Mouse (Mus musculus): ENCODE measurements at regions not wholly inside any gene's neighbourhood (a gene's known extent, or its start where the extent isn't known, plus 50 kb on each side); places are given as distances from the start of the nearest gene placed in this dataset.

DNA sequence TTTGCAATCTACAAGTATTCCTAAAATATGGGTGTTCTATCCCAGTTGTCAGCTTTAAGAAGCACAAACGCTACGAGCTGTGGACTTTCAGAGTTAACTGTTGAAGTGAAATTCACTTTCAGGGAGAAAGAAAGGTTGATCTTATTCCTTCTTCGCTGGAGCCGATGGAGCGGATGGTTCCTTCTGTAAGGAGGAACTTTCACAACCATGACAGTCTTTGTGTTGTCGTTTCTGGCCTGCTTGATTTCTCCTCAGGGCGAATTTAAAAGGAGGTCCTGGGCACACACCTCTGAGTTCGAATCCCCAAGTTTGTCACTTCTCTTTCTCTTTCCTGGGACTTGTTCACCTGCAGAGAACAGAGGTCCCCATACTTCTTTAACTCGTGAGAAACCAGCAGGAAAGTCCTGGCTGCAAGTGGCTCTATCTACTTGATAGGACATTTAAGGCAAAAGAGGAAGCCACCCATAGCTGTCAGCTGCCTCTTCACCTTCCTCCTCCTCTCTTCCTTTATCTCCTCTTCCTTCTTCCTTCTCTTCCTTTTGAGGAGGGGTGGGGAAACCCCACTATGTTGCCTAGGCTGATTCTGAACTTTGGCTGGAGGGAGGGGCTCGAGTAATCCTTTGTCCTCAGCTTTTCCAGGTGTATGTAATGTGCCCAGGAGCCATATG is 265.9 kb upstream of the Klf3 start:
- Histone ChIP-seq H3K36me3 (no peaks in the 10 kb centered on the region), H3K4me1 (replicated peaks) (no peaks in the 10 kb centered on the region), H3K9ac (replicated peaks) (no peak overlapping the region), H3K4me2 (no peak overlapping the region), H3K4me3 (replicated peaks) (no peak overlapping the region), H3K27ac (no peak overlapping the region), H3K9me3 (no peaks in the 10 kb centered on the region), H3K27me3 (no peaks in the 10 kb centered on the region)
- ATAC-seq (ENCODE audit: insufficient number of reproducible peaks, insufficient read depth, low FRiP score, low TSS enrichment, low read depth): no peak
- WGBS: 77% methylated on average over 10 of the region's 10 CpGs

DNA sequence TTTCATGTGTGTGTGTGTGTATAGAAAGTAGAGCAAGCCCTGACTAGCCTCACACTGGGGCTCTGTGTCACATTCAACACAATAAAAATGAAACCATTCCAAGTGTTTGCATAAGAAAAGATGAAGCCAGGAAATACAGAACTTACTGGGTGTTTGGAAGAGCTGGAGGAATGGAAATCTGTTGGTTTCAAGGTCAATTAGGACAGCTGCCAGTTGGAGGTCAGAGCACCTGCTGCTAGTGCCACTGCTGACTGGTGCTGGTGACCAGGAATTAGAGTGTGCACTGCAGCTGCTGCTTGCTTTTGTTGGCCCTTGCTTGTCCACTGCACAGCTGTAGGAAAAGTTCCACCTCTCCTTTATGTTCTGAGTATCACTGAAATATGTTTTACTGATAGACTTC is 261.4 kb upstream of the Klf3 start:
- Histone ChIP-seq H3K4me1 (replicated peaks) (no peaks in the 10 kb centered on the region), H3K4me3 (replicated peaks) (no peak overlapping the region), H3K9me3 (peaks cover 8% of the 10 kb centered on the region; the same call in 1 of the 2 replicates), H3K27me3 (no peaks in the 10 kb centered on the region), H3K9ac (replicated peaks) (no peak overlapping the region), H3K36me3 (no peaks in the 10 kb centered on the region), H3K27ac (no peak overlapping the region), H3K4me2 (no peak overlapping the region)
- no peak for ATAC-seq (ENCODE audit: insufficient number of reproducible peaks, insufficient read depth, low FRiP score, low TSS enrichment, low read depth)

DNA sequence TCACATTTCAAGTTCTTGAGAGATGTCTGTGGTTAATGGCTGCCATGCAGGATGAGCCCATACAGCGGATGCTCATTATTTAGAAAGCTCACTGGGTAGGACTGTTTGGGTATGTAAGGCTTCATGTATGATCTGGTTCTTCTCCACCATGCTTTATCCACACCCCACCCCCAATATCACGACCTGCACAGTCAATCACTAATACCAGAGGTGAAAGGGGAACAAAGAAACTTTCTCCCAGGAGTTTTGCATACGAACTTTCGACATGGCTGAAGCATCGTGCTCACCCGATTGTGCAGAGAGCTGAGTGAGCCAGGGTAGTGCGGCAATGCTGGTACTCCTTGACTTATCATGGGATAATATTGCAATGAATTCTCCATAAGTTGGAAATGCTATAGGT is 247.3 kb upstream of the Klf3 start:
- no peak overlapping the region for H3K4me2 ChIP-seq
- WGBS: 92% methylated on average over 7 of the region's 7 CpGs
- H3K36me3 ChIP-seq: no peaks in the 10 kb centered on the region
- H3K4me3 ChIP-seq (replicated peaks): no peak overlapping the region
- no peaks in the 10 kb centered on the region for H3K4me1 ChIP-seq (replicated peaks)
- H3K27ac ChIP-seq: no peak overlapping the region
- H3K9me3 ChIP-seq: no peaks in the 10 kb centered on the region
- no peaks in the 10 kb centered on the region for H3K27me3 ChIP-seq
- ATAC-seq (ENCODE audit: insufficient number of reproducible peaks, insufficient read depth, low FRiP score, low TSS enrichment, low read depth): no peak
- no peak overlapping the region for H3K9ac ChIP-seq (replicated peaks)

DNA sequence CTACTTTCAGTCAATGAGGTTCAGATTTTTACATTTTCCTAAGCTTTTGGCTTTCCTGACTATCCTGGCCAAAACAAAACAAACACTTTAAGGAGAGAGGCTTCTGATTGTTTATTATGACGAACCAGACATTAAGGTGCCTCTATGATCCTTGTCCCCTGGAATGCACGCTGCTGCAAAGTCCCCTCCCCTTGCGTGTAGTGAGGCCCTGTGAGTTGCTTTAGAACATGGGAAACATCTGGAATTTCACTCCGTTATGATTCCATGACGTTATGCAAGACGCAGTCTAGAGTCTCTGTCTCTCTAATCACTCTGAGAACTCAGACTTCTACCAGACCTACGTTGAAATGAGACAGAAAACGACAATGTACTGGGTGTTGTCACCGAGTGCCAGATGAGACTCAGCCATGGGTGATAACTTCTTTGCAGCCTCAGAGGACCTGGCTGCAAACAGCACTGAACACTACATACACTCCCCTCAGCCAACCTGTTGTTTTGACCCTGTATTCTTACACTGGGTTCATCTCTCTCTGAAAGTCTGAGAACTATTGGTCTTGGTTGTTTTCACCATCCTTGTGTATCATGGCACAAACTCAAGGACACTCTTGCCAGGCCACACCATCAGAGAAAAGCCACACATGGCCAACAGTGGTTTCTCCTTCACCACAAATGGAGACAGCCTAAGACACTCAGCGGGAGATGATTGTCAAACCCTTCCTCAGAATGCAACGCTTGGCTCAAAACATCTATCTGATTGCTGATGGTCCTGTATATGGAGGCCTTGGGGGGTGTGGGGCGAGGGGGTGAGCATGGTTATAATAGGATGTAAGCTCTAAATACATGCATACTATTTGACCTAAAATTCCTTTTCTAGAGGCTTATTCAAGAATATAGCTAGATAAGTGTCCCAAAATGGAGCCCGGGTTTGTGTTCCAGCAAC is 236.5 kb upstream of the Klf3 start:
- ATAC-seq (ENCODE audit: insufficient number of reproducible peaks, insufficient read depth, low FRiP score, low TSS enrichment, low read depth): peak; percentile 42; the same call in 1 of the 2 replicates
- H3K27ac ChIP-seq: 0 out of 2 replicates have a peak overlapping the region, but pooled peaks have one; percentile 5
- peaks cover 9% of the 10 kb centered on the region; the same call in 1 of the 2 replicates for H3K4me1 ChIP-seq (replicated peaks)
- H3K4me2 ChIP-seq: no peak overlapping the region
- no peak overlapping the region for H3K9ac ChIP-seq (replicated peaks)
- 72% methylated on average over 13 of the region's 13 CpGs for WGBS
- no peak overlapping the region for H3K4me3 ChIP-seq (replicated peaks)
- no peaks in the 10 kb centered on the region for H3K36me3 ChIP-seq
- no peaks in the 10 kb centered on the region for H3K27me3 ChIP-seq
- H3K9me3 ChIP-seq: no peaks in the 10 kb centered on the region

DNA sequence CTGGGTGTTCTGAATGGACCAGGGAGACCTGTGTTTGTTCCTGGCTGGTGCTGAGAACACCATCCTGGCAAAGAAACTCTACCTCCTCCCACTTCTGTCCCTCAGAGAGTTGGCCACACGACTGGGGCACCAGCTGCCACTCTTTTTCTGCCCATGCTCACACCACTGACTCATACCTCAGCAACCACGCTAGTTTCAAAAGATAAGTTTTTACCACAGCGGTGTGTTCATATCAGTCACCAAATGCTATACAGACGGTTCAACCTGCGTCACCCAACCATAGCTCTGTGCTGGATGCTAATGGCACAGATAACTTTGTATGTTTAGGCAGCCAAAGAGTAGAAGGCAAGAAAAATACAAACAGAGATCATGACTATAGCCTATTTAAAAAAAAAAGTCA is 235.4 kb upstream of the Klf3 start:
- 93% methylated on average over 5 of the region's 5 CpGs for WGBS
- Histone ChIP-seq H3K27me3 (no peaks in the 10 kb centered on the region), H3K4me3 (replicated peaks) (no peak overlapping the region), H3K9me3 (no peaks in the 10 kb centered on the region), H3K9ac (replicated peaks) (no peak overlapping the region), H3K36me3 (no peaks in the 10 kb centered on the region), H3K4me2 (no peak overlapping the region), H3K27ac (no peak overlapping the region), H3K4me1 (replicated peaks) (peaks cover 9% of the 10 kb centered on the region; the same call in 1 of the 2 replicates)
- no peak for ATAC-seq (ENCODE audit: insufficient number of reproducible peaks, insufficient read depth, low FRiP score, low TSS enrichment, low read depth)

DNA sequence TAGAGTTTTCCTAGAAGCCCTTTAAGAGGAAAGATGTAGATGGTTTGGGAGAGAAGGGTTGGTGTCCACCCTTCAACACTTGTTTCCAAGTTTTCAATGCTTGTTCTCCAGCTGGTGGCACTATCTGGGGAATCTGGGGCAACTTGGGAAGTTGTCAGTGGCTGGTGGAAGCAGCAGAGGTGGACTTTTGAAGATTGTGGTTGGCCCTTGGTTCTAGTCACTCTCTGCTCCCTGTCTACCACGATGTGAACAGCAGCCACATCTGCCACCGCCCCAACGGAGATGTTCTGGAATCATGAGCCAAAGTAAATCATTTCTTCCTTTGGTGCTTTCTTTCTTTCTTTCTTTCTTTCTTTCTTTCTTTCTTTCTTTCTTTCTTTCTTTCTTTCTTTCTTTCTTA is 234.9 kb upstream of the Klf3 start:
- Histone ChIP-seq H3K4me3 (replicated peaks) (no peak overlapping the region), H3K27ac (no peak overlapping the region), H3K36me3 (no peaks in the 10 kb centered on the region), H3K4me1 (replicated peaks) (peaks cover 9% of the 10 kb centered on the region; the same call in 1 of the 2 replicates), H3K9ac (replicated peaks) (no peak overlapping the region), H3K27me3 (no peaks in the 10 kb centered on the region), H3K4me2 (no peak overlapping the region), H3K9me3 (no peaks in the 10 kb centered on the region)
- WGBS: 90% methylated on average over 3 of the region's 3 CpGs
- ATAC-seq (ENCODE audit: insufficient number of reproducible peaks, insufficient read depth, low FRiP score, low TSS enrichment, low read depth): no peak

DNA sequence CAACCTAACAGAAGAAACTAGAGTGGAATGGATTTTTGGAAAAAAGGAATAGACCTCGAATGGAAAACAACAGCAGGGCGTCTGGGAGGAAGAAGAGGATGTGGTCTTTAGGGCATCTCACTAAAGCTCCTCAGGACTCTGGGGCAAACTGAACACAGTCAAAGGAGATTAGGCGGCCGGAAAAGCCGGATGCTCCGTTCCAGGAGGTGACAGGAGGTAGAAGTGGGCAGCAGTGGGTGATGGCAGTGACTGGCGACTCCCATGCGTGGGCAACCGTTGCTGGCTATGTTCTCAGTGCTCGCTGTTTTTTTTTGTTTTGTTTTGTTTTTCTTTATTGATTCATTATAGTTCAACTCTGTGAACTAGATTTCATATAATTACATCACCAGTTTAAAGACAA is 228.8 kb upstream of the Klf3 start:
- Histone ChIP-seq H3K27me3 (no peaks in the 10 kb centered on the region), H3K4me1 (replicated peaks) (peaks cover 11% of the 10 kb centered on the region; the same call in 1 of the 2 replicates), H3K9me3 (no peaks in the 10 kb centered on the region), H3K27ac (no peak overlapping the region), H3K4me3 (replicated peaks) (no peak overlapping the region), H3K4me2 (no peak overlapping the region), H3K9ac (replicated peaks) (no peak overlapping the region), H3K36me3 (no peaks in the 10 kb centered on the region)
- 90% methylated on average over 10 of the region's 10 CpGs for WGBS
- no peak for ATAC-seq (ENCODE audit: insufficient number of reproducible peaks, insufficient read depth, low FRiP score, low TSS enrichment, low read depth)

DNA sequence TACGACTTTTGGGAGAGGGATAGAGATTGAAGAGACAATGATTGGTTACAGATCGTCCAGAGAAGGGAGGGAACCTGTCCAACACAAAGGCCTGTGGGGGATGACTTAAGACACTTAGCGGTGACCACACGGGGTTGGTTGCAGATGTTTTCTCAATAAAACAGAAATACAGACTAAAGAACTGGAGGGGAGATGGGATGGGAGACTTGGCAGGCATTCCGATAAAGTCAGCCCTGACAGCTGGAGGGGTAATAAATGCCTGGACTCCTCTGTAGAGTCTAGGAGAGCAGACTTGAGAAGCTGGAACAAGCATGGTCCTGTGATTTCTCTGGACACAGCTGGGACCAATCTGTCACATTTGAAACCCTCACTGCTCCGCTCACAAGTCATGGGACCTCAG is 227.3 kb upstream of the Klf3 start:
- Histone ChIP-seq H3K4me1 (replicated peaks) (peaks cover 23% of the 10 kb centered on the region), H3K36me3 (no peaks in the 10 kb centered on the region), H3K9me3 (no peaks in the 10 kb centered on the region), H3K4me2 (no peak overlapping the region), H3K27me3 (no peaks in the 10 kb centered on the region), H3K9ac (replicated peaks) (no peak overlapping the region), H3K27ac (no peak overlapping the region), H3K4me3 (replicated peaks) (no peak overlapping the region)
- 29% methylated on average over 6 of the region's 6 CpGs for WGBS
- ATAC-seq (ENCODE audit: insufficient number of reproducible peaks, insufficient read depth, low FRiP score, low TSS enrichment, low read depth): 0 out of 2 replicates have a peak, but pooled peaks have one; percentile 44

DNA sequence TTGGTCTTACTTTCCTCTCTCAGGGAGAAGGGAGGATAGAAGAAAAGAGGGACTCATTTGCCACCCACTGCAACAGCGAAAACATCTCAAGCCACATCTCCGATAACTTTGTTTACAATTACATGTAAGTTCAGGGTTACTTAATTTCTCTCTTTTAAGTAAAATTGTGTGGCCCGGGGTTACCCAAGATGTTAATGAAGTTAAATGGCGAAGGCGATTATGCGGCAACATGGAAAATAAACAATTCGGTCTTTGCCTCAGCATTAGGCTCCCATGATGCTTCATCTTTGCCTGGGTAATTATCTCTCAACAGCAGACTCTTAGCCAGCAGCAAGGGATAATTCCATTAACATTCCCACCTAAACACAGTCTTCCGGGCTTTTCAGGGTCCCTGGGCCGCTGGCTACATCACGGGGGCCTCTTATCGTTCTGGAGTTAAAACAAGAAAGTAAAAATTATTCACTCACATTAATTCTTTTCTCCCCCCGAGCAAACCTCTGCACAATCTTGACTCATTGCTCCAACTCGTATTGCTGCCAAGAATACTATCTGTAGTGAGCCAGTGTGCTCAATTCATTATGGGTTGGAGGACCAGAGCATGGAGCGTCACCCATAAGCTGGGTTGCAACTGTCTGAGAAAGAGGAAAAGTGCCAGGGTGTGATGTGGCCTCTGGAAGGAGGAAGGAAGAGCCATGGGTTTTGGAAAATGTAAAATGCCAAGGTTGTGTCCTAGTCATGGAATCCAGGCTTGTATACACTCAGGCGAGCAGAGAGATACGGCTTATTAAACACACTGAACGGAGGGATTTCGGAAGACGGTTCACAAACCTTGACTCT is 226.5 kb upstream of the Klf3 start:
- ATAC-seq (ENCODE audit: insufficient number of reproducible peaks, insufficient read depth, low FRiP score, low TSS enrichment, low read depth): no peak
- no peak overlapping the region for H3K4me3 ChIP-seq (replicated peaks)
- H3K27ac ChIP-seq: no peak overlapping the region
- H3K4me1 ChIP-seq (replicated peaks): peaks cover 30% of the 10 kb centered on the region
- no peaks in the 10 kb centered on the region for H3K27me3 ChIP-seq
- no peaks in the 10 kb centered on the region for H3K9me3 ChIP-seq
- 91% methylated on average over 19 of the region's 19 CpGs for WGBS
- H3K4me2 ChIP-seq: no peak overlapping the region
- H3K36me3 ChIP-seq: no peaks in the 10 kb centered on the region
- H3K9ac ChIP-seq (replicated peaks): no peak overlapping the region

DNA sequence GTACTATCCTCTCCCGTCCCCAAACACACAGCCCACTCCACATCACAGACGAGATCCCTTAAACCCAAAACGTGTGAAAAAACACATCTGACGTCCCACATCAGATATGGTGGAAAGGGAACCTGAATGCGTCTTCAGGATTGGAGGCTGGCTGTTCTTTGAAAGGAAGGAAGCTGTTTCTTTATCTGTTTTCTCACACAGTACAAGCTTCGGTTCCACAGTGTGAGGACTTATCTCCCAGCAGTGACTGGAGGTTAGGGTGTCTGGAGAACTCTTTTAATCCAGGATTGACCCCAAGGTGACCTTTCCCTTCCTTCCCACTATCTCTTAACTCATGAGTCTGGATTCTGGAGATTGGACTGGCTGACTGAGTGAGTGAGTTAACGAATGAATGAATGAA is 225.8 kb upstream of the Klf3 start:
- no peaks in the 10 kb centered on the region for H3K9me3 ChIP-seq
- H3K36me3 ChIP-seq: no peaks in the 10 kb centered on the region
- H3K4me1 ChIP-seq (replicated peaks): peaks cover 32% of the 10 kb centered on the region
- no peak overlapping the region for H3K27ac ChIP-seq
- WGBS: 53% methylated on average over 7 of the region's 7 CpGs
- ATAC-seq (ENCODE audit: insufficient number of reproducible peaks, insufficient read depth, low FRiP score, low TSS enrichment, low read depth): no peak
- H3K4me2 ChIP-seq: no peak overlapping the region
- H3K4me3 ChIP-seq (replicated peaks): no peak overlapping the region
- no peaks in the 10 kb centered on the region for H3K27me3 ChIP-seq
- no peak overlapping the region for H3K9ac ChIP-seq (replicated peaks)

DNA sequence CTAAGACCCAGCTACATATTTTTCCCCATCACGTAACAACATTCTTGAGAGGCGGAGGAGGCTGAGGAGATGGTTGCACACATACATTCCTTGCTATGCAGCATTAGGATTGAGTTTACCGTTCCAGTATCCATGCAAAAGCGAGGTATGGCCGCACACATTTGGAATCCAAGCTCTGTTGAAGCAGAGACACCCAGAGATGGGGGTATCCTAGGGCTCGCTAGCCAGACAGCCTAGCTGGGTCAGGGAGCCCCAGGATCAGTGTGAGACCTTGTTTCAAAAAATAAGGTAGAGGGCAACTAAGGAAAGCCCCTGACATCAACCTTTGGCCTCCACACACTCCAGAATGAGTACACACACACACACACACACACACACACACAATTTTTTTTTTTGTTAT is 224.7 kb upstream of the Klf3 start:
- H3K4me3 ChIP-seq (replicated peaks): no peak overlapping the region
- H3K27me3 ChIP-seq: no peaks in the 10 kb centered on the region
- ATAC-seq (ENCODE audit: insufficient number of reproducible peaks, insufficient read depth, low FRiP score, low TSS enrichment, low read depth): no peak
- no peaks in the 10 kb centered on the region for H3K9me3 ChIP-seq
- no peak overlapping the region for H3K4me2 ChIP-seq
- no peak overlapping the region for H3K27ac ChIP-seq
- H3K9ac ChIP-seq (replicated peaks): no peak overlapping the region
- 85% methylated on average over 6 of the region's 6 CpGs for WGBS
- no peaks in the 10 kb centered on the region for H3K36me3 ChIP-seq
- peaks cover 32% of the 10 kb centered on the region for H3K4me1 ChIP-seq (replicated peaks)

All from limb, embryonic 12.5 days (tissue).